Comparison of ENCODE assay signal across 8 mouse cellular contexts in the genomic region with DNA sequence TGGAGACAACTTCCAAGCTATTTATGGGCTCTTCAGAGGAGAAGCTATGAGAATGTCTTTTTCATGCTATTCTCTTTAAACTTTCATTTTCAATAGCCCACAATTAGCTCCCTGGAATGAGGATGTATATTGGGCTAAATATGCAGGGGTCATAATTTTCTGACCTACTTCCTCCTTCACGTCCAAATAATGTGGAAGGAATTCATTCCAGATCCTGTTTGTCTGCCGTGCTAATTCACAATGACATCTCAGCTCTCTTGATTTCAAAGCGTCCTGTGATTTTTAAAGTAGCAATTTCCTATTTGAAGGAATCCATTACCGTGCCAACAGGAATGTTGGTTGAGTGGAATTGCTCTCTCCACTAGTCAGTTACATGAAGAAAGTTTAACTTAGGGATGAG.
DNase-seq lines count a peak whose midpoint lies in the region; ATAC-seq and TF ChIP-seq lines count a peak whose summit lies in the region.

No protein-coding gene starts in this region.

- H3K9ac ChIP-seq in embryonic facial prominence, embryonic 11.5 days (replicated peaks; ENCODE audit: low read length) = no peak overlapping the region
- H3K9ac ChIP-seq in limb, embryonic 13.5 days = no peak overlapping the region
- no peak overlapping the region for H3K9ac ChIP-seq in kidney, postnatal 0 days (ENCODE audit: low read depth, low read length)

- no peaks in the 10 kb centered on the region for H3K4me1 ChIP-seq in embryonic facial prominence, embryonic 11.5 days (ENCODE audit: control insufficient read depth, insufficient read depth, low read length)
- H3K4me1 ChIP-seq in embryonic facial prominence, embryonic 10.5 days = peaks cover 47% of the 10 kb centered on the region
- peaks cover 28% of the 10 kb centered on the region for H3K4me1 ChIP-seq in limb, embryonic 13.5 days
- H3K4me1 ChIP-seq in limb, embryonic 10.5 days = peaks cover 35% of the 10 kb centered on the region
- H3K4me1 ChIP-seq in kidney, postnatal 0 days (replicated peaks; ENCODE audit: insufficient read depth, low read length) = 0 out of 2 replicates have a peak, but pooled peaks cover 8% of the 10 kb centered on the region

- no peak for TF ChIP-seq POLR2A in brain, embryonic 14.5 days (IDR thresholded peaks at IDR 0.05; ENCODE audit: borderline replicate concordance, extremely low read depth, insufficient read depth, insufficient read length, poor library complexity, severe bottlenecking)

- H3K27ac ChIP-seq in embryonic facial prominence, embryonic 11.5 days (replicated peaks; ENCODE audit: low read depth, low read length) = no peak overlapping the region
- no peak overlapping the region for H3K27ac ChIP-seq in embryonic facial prominence, embryonic 10.5 days (replicated peaks)
- no peak overlapping the region for H3K27ac ChIP-seq in limb, embryonic 13.5 days
- H3K27ac ChIP-seq in limb, embryonic 10.5 days = no peak overlapping the region
- no peak overlapping the region for H3K27ac ChIP-seq in kidney, postnatal 0 days

- no peak overlapping the region for H3K4me2 ChIP-seq in embryonic facial prominence, embryonic 11.5 days (ENCODE audit: low read depth, low read length)
- peak overlapping the region; percentile 23; the same call in 1 of the 2 replicates for H3K4me2 ChIP-seq in limb, embryonic 13.5 days (replicated peaks)
- H3K4me2 ChIP-seq in kidney, postnatal 0 days (ENCODE audit: low read length) = peak overlapping the region; percentile 37

- TF ChIP-seq CTCF in brain, embryonic 14.5 days (IDR thresholded peaks at IDR 0.05; ENCODE audit: borderline replicate concordance, extremely low read depth, insufficient read depth, insufficient read length) = no peak
- no peak for TF ChIP-seq CTCF in kidney, postnatal 0 days (IDR thresholded peaks at IDR 0.05; ENCODE audit: low read depth)

- no peaks in the 10 kb centered on the region for H3K27me3 ChIP-seq in embryonic facial prominence, embryonic 11.5 days (ENCODE audit: control insufficient read depth, insufficient read depth, low read length)
- H3K27me3 ChIP-seq in embryonic facial prominence, embryonic 10.5 days (replicated peaks; ENCODE audit: low read depth, poor library complexity, severe bottlenecking) = no peaks in the 10 kb centered on the region
- no peaks in the 10 kb centered on the region for H3K27me3 ChIP-seq in limb, embryonic 13.5 days
- no peaks in the 10 kb centered on the region for H3K27me3 ChIP-seq in limb, embryonic 10.5 days (ENCODE audit: low read depth, poor library complexity, severe bottlenecking)
- H3K27me3 ChIP-seq in kidney, postnatal 0 days (ENCODE audit: insufficient read depth, low read length) = no peaks in the 10 kb centered on the region

- no peaks in the 10 kb centered on the region for H3K36me3 ChIP-seq in embryonic facial prominence, embryonic 11.5 days (replicated peaks; ENCODE audit: control insufficient read depth, insufficient read depth, low read depth, low read length)
- no peaks in the 10 kb centered on the region for H3K36me3 ChIP-seq in embryonic facial prominence, embryonic 10.5 days (replicated peaks)
- no peaks in the 10 kb centered on the region for H3K36me3 ChIP-seq in limb, embryonic 13.5 days
- H3K36me3 ChIP-seq in limb, embryonic 10.5 days = no peaks in the 10 kb centered on the region
- no peaks in the 10 kb centered on the region for H3K36me3 ChIP-seq in kidney, postnatal 0 days (ENCODE audit: insufficient read depth, low read length)

- H3K9me3 ChIP-seq in embryonic facial prominence, embryonic 11.5 days (replicated peaks; ENCODE audit: control insufficient read depth, low read length) = no peaks in the 10 kb centered on the region
- no peaks in the 10 kb centered on the region for H3K9me3 ChIP-seq in embryonic facial prominence, embryonic 10.5 days
- no peaks in the 10 kb centered on the region for H3K9me3 ChIP-seq in limb, embryonic 13.5 days
- no peaks in the 10 kb centered on the region for H3K9me3 ChIP-seq in limb, embryonic 10.5 days (replicated peaks)
- no peaks in the 10 kb centered on the region for H3K9me3 ChIP-seq in kidney, postnatal 0 days (replicated peaks; ENCODE audit: low read length)

- ATAC-seq in embryonic facial prominence, embryonic 11.5 days (replicated peaks; ENCODE audit: insufficient number of reproducible peaks, low FRiP score, low TSS enrichment, low read depth) = no peak
- no peak for ATAC-seq in limb, embryonic 13.5 days (ENCODE audit: low FRiP score, low read depth)
- no peak for ATAC-seq in kidney, postnatal 0 days (replicated peaks; ENCODE audit: low FRiP score, low read depth)

- DNase-seq in embryonic facial prominence, embryonic 11.5 days (ENCODE audit: low spot score) = peak; percentile 67
- no peak for DNase-seq in embryonic facial prominence, embryonic 10.5 days (ENCODE audit: low spot score)
- DNase-seq in limb, embryonic 10.5 days (ENCODE audit: low spot score) = no peak
- peak; percentile 39 for DNase-seq in brain, embryonic 14.5 days (ENCODE audit: low read depth)
- DNase-seq in kidney, postnatal 0 days (ENCODE audit: low spot score) = peak; percentile 80
- no peak for DNase-seq in right cerebral cortex, postnatal 25 days
- no peak for DNase-seq in frontal cortex, postnatal 14 days (ENCODE audit: low spot score in 2 of 2)

- no peak overlapping the region for H3K4me3 ChIP-seq in embryonic facial prominence, embryonic 11.5 days (ENCODE audit: low read depth, low read length)
- no peak overlapping the region for H3K4me3 ChIP-seq in embryonic facial prominence, embryonic 10.5 days
- H3K4me3 ChIP-seq in limb, embryonic 13.5 days = no peak overlapping the region
- H3K4me3 ChIP-seq in limb, embryonic 10.5 days = no peak overlapping the region
- H3K4me3 ChIP-seq in kidney, postnatal 0 days (replicated peaks; ENCODE audit: low read depth, low read length) = no peak overlapping the region

- 9% methylated on average over 4 of the region's 4 CpGs for WGBS in embryonic facial prominence, embryonic 11.5 days
- 24% methylated on average over 4 of the region's 4 CpGs for WGBS in embryonic facial prominence, embryonic 10.5 days
- WGBS in limb, embryonic 13.5 days = 2% methylated on average over 4 of the region's 4 CpGs
- WGBS in limb, embryonic 10.5 days = 5% methylated on average over 4 of the region's 4 CpGs
- 8% methylated on average over 4 of the region's 4 CpGs for WGBS in kidney, postnatal 0 days

Comparison
In these comparisons a context has a peak if more than half of its experiments do, and no peak if none do; other contexts are left out.
1. DNase-seq: peak in embryonic facial prominence, embryonic 11.5 days (single experiment), brain, embryonic 14.5 days (single experiment) and kidney, postnatal 0 days (single experiment); none in embryonic facial prominence, embryonic 10.5 days (single experiment), limb, embryonic 10.5 days (single experiment), right cerebral cortex, postnatal 25 days (single experiment) and frontal cortex, postnatal 14 days (0 of 2).